Mouse (Mus musculus): ENCODE measurements at regions not wholly inside any gene's neighbourhood (a gene's known extent, or its start where the extent isn't known, plus 50 kb on each side); places are given as distances from the start of the nearest gene placed in this dataset.

DNA sequence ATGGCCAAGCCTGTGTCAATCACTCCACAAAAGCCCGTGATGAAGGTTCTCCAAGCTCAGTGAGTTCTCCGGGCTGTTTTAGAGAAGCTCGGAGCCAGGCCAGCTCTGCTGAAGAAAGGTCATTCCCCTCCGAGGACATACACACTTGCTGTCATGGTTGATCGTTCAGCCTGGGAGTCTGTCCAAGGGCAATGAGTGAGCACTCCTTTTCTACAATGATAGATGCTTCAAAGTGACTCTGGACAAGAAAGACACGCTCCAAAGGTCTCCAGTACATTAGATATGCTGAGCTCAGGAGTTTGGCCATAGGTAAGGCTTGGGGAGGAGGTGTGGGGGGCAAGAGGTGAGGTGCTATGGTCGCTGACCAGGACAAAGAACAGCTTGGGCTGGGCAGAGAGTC is 66.5 kb upstream of the 1700016C15Rik start:
- H3K4me3 ChIP-seq: no peak overlapping the region
- 82% methylated on average over 7 of the region's 7 CpGs for WGBS
- H3K9me3 ChIP-seq: no peaks in the 10 kb centered on the region
- H3K27ac ChIP-seq (replicated peaks): no peak overlapping the region
- no peak for DNase-seq (ENCODE audit: low spot score)
- no peaks in the 10 kb centered on the region for H3K27me3 ChIP-seq (replicated peaks; ENCODE audit: low read depth, poor library complexity, severe bottlenecking)
- no peaks in the 10 kb centered on the region for H3K4me1 ChIP-seq
- H3K36me3 ChIP-seq (replicated peaks): no peaks in the 10 kb centered on the region

DNA sequence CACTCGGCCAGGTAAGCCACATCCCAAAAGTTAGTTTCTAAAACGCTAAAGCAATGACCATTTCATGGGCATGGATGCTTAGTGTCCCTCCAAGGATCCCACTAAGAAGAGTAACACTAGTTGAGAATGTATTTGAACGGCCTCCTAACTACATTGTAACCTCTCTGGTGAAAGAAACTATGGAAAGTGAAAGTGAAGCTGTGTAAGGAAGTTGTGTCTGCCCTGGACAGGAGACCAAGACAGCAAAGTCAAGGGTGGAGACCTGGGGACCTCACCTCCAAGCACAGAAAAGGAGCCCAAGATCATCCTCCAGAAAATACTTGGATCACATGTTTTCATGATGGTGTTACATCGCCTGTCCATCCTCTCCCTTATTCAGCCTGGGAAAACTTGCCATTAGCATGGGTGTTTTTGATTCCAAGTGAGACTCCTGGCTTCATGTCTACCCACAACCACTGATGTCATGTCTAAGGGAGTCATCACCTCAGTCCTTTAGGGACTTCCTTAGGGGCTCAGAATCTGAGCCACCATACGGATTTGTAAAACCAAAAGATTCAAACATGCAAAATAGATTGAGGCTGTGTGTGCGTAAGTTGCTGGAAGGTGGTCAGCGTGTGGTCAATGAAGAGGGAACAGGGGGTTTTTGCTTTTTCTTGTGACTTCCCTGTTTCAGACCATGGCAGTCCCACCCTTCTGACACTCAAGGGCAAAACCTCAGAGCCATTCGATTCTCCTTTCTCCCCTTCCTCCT is 62.4 kb upstream of the 1700016C15Rik start:
- Histone ChIP-seq H3K9me3 (no peaks in the 10 kb centered on the region), H3K36me3 (replicated peaks) (no peaks in the 10 kb centered on the region), H3K4me1 (no peaks in the 10 kb centered on the region), H3K27me3 (replicated peaks; ENCODE audit: low read depth, poor library complexity, severe bottlenecking) (no peaks in the 10 kb centered on the region), H3K4me3 (no peak overlapping the region), H3K27ac (replicated peaks) (no peak overlapping the region)
- DNase-seq (ENCODE audit: low spot score): no peak
- 87% methylated on average over 8 of the region's 8 CpGs for WGBS

DNA sequence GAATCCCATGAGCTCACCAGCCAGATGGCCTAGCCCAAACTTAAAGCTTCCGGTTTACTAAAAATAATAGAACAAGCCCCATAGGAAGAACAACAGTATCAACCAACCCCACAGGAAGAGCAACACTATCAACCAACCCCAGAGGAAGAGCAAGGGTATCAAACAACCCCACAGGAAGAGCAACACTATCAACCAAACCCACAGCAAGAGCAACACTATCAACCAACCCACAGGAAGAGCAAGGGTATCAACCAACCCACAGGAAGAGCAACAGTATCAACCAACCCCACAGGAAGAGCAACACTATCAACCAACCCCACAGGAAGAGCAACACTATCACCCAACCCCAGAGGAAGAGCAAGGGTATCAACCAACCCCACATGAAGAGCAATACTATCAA is 59.0 kb upstream of the 1700016C15Rik start:
- no peaks in the 10 kb centered on the region for H3K9me3 ChIP-seq

GRCm38 (mm10) chr1:177676657-177677056 is 53.0 kb upstream of the 1700016C15Rik start:
- DNase-seq (ENCODE audit: low spot score): no peak
- 90% methylated on average over 5 of the region's 5 CpGs for WGBS

More for the DNA sequence above, 59.0 kb upstream of the 1700016C15Rik start:
- no peaks in the 10 kb centered on the region for H3K27me3 ChIP-seq (replicated peaks; ENCODE audit: low read depth, poor library complexity, severe bottlenecking)
- no peaks in the 10 kb centered on the region for H3K36me3 ChIP-seq (replicated peaks)
- DNase-seq (ENCODE audit: low spot score): no peak
- no peak overlapping the region for H3K4me3 ChIP-seq
- H3K4me1 ChIP-seq: no peaks in the 10 kb centered on the region
- H3K27ac ChIP-seq (replicated peaks): no peak overlapping the region
- 96% methylated on average over 1 of the region's 1 CpGs for WGBS

DNA sequence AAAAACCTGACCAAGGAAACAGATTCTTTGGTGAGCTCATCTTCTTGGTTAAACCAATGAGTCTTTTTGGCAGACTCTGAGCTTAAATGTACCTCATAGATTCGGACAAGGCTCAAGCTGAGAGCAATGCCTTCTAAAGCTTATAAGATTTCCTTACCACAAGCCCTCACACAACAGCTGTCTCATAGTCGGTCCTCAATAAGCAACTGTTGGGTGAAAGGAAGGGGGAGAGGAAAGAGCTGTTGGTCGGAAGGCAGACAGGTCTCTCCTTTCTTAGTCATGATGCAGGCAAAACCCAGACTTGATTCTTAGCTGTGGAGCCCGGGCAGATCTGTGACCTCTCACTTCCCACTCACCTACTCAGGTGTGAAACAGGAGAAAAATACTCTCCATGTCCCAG is 50.8 kb upstream of the 1700016C15Rik start:
- H3K27ac ChIP-seq (replicated peaks): no peak overlapping the region
- peaks cover 8% of the 10 kb centered on the region for H3K4me1 ChIP-seq
- WGBS: 93% methylated on average over 4 of the region's 4 CpGs
- H3K27me3 ChIP-seq (replicated peaks; ENCODE audit: low read depth, poor library complexity, severe bottlenecking): no peaks in the 10 kb centered on the region
- H3K36me3 ChIP-seq (replicated peaks): no peaks in the 10 kb centered on the region
- DNase-seq (ENCODE audit: low spot score): no peak
- no peak overlapping the region for H3K4me3 ChIP-seq
- no peaks in the 10 kb centered on the region for H3K9me3 ChIP-seq

More at GRCm38 (mm10) chr1:177676657-177677056, 53.0 kb upstream of the 1700016C15Rik start:
- H3K36me3 ChIP-seq (replicated peaks): no peaks in the 10 kb centered on the region
- no peaks in the 10 kb centered on the region for H3K4me1 ChIP-seq
- no peaks in the 10 kb centered on the region for H3K27me3 ChIP-seq (replicated peaks; ENCODE audit: low read depth, poor library complexity, severe bottlenecking)
- H3K9me3 ChIP-seq: no peaks in the 10 kb centered on the region
- no peak overlapping the region for H3K27ac ChIP-seq (replicated peaks)
- H3K4me3 ChIP-seq: no peak overlapping the region
